Mouse (Mus musculus): ENCODE measurements at regions not wholly inside any gene's neighbourhood (a gene's known extent, or its start where the extent isn't known, plus 50 kb on each side); places are given as distances from the start of the nearest gene placed in this dataset.

DNA sequence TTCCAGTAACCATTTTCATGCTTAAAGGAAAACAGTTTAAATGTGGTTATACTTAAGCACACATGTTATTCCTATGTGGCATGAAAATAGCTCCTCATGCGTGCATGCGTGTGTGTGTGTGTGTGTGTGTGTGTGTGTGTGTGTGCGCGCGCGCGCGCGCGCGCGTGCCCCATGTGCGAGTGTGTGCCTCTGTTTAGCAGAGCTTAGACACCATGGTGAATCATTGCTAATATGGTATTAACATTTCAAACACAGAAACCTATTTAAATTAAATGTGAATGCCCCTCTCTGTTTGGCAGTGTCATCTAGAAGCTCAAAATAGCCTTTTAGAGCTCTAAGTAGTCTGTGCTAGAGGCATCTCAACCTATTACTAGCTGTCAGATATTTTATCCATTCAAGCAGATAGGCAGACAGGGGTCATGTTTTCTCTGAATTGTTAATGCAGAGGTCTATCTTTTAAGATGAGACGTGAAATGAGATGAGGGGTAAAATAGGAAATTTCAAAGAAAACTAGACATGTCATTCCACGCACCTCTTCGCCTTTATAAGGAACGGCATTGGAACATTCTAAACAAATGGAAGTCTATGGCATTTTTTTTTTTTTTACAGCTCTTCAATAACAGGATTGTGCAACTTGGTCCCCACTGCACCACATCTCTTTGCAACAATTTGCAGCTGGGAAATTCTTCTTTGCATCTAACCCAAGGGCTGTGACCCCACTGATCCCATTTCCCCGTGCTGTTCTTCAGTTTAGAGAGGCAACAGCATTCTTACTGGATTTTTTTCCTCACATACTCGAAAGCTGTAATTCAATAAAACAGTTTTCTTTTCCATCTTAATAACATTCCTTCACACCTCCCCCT, 51.9 kb upstream of the Tiparp start:
- TF ChIP-seq CTCF (IDR thresholded peaks at IDR 0.05; ENCODE audit: borderline replicate concordance, insufficient read depth, low read length) (no peak), POLR2A (IDR thresholded peaks at IDR 0.05; ENCODE audit: low read depth, low read length) (no peak)
